Mouse (Mus musculus) frontal cortex, postnatal 10 days (tissue): ENCODE data around the gene Gm49318.

Experiments used
- DNase-seq, 2 experiments: peaks; one replicate each; pipeline ENCODE4 v3.0.0; 2022; ENCODE audit warnings: low spot score in 2 of 2, mixed read lengths in 1 of 2

The Gm49318 gene

DNA sequence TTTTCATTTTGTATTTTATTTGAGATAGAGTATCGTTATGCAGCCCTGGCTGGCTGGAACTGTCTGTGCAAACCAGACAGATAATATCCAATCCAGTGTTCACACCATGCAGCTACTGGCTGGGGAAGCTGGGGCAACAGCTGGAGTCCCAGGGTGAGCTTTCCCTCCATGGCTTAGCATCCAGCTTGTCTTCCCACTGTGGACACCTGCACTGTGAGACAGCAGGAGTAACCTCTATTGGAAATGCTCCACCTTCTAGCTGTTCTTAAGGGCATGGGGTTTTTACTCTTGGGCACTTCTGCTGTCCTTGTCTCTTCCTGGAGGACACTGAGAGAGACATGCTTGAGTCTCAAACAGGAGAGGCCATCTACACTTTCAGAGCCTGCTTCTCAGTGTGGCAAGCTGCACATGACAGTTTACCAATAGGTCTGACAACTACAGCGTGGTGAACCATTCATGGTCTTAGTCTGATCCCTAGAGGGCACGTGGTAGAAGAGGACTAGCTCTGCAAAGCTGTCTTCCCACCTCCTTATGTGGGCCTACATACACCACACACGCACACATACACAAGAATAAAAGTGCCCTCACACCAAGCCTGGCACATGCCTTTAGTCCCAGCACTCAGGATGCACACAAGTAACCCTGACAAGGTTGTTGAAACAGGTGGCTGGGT lies 1.0 kb downstream of the Gm49318 start:
- no peak for DNase-seq

DNA sequence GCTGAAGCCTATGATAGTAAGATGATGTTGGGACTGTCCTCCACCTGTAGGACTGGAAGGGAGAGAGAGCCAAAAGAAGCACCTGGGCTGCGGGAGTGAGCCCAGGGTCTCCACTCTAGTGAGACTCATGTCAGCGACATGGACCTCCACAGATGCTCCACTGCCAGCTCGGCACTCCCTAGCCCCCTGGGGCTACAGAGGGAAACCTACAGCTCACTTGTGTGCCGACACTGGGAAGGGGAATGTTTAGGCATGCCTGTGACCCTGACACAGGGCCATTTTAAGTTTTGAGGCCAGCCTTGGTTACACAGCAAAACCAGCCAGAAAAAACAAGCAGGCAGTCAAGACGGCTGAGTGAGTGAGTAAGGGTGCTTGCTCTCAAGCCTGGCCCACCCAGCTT lies 3.9 kb downstream of the Gm49318 start:
- no peak for DNase-seq

DNA sequence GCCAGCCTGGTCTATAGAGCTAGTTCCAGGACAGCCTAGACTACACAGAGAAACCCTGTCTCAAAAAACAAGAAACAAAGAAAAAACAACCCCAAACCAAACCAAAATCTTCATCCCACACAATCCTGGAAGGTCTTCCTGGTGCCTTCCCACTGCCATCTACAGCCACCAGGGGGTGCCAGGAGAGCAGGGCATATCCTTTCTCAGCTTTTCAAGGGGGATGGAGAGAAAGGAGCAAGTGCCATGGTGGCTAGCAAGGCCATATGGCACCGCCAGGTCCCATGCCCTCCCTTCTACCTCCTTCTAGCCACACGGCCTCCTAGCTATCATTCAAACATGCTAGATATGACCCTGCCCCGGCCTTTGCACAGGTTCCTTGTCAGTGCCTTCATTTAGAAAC lies 4.6 kb downstream of the Gm49318 start:
- DNase-seq = peak in 1 of 2 experiments; percentile 36

DNA sequence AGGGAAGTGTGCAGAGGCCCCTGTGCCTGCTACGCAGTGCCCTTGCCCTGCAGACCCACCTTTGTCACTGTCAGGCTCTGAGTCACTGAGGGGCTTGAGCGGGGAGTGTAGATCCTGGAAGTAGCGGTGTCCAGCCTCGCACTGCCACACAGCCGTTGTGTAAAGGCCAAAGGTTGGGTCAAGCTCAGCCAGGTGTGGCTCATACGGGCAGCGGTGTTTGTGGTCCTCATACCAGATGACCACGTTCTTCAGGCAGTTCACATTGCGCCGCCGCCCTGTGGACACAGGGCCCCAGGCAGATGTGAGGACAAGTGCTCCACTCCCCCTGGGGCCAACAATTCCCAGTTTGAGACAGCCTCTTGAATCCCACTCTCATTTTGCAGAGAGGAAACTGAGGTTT lies 5.4 kb downstream of the Gm49318 start:
- no peak for DNase-seq

DNA sequence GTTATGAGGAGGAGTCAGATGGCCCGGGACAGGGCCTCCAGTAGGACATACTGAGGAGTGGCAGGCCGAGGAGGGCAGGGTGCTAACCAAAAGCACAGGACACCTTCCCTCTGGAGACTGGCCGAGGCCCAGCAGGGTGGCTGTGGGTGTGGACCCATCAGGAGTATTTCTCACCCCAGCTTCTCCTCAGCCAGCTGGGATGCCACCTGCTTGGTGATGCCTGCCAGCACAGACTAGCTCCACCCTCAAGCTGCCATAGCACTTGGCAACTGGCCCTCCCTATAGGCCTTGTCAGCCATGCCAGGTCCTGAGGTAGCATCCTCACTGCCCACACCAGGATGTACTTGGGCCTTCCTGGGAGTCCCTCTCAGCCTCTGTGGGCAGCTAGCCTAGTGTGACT lies 6.7 kb downstream of the Gm49318 start:
- DNase-seq = no peak

GRCm38 (mm10) chr9:22061339-22061738 lies 9.7 kb downstream of the Gm49318 start:
- no peak for DNase-seq

- DNase-seq = peak in 1 of 2 experiments; percentile 46
Measured at GRCm38 (mm10) chr9:22058011-22058424, 13.0 kb downstream of the Gm49318 start.

GRCm38 (mm10) chr9:22057031-22057517 lies 14.0 kb downstream of the Gm49318 start:
- peak in 1 of 2 experiments; percentile 37 for DNase-seq

GRCm38 (mm10) chr9:22056303-22056910 lies 14.7 kb downstream of the Gm49318 start:
- no peak for DNase-seq

DNA sequence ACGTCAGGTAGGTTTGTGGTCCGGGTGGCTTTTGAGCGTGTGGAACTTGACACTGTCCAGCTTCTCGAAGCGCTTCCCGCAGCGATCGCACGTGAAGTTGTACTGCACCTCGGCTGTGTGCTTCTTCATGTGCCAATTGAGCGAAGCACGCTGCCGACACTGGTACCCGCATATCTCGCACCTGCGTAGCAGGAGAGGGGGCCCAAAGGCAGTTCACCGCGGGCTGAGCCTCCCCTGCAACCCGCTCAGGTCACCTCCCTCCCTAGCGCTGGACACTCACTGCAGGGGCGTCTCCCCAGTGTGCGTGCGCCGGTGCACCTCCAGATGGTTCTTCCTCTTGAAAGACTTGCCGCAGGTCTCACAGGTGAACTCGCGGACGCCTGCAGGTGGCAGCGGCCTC lies 15.3 kb downstream of the Gm49318 start:
- DNase-seq = peak in 1 of 2 experiments; percentile 36

DNA sequence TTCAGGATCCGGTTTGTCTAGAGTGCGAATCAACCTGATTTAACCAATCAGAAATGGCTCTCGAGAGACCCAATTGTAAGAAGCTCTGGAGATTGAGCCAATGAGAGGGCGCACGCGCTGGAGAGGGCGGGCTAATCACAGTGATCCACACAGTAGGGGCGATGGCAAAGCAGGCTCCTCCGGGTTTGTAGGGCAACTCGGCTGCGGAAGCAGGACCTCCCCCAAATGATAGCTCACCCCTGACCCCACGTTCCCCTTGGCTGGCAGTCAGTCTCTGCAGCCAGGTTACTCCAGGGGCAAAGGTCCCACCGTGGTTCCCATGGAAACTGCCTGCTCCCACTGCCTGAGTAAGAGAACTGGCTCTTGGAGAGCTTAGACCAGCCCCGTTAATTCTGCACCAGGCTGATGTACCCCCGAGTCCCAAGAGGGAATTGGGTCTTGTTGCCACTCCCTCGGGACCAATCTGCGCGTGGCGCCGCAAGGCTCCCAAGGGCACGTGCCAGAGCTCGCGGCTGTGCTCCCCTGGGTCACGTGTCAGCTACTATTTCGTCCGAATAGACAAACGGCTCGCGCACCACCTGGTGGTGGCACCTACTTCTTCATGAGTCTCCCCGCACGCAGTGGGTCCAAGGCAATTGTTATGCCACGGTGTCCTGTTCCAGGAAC lies 16.5 kb downstream of the Gm49318 start:
- DNase-seq = peak; percentile 76 to 79

DNA sequence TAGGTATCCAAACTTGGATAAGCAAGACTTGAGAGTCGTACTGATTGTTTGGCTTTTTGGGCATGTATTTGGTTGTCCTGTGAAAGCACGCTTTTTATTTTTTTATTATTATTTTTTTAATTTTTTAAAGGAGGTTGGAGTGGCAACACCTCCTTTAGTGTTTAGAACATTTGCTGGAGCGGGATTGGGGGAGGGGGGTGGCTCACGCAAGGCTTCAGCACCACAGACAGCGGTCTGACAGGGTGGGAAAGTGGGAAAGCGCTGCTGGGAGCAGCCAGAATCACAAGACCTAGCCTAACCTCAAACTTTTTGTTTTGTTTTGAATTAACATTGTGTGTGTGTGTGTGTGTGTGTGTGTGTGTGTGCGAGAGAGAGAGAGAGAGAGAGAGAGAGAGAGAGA lies 17.4 kb downstream of the Gm49318 start:
- DNase-seq = no peak

- peak; percentile 66 to 84 for DNase-seq
Measured at GRCm38 (mm10) chr9:22051958-22052254, 19.2 kb downstream of the Gm49318 start, which contains the start of gene Elavl3. TSS of gene Elavl3 (minus strand) at chr9:22052023.

DNA sequence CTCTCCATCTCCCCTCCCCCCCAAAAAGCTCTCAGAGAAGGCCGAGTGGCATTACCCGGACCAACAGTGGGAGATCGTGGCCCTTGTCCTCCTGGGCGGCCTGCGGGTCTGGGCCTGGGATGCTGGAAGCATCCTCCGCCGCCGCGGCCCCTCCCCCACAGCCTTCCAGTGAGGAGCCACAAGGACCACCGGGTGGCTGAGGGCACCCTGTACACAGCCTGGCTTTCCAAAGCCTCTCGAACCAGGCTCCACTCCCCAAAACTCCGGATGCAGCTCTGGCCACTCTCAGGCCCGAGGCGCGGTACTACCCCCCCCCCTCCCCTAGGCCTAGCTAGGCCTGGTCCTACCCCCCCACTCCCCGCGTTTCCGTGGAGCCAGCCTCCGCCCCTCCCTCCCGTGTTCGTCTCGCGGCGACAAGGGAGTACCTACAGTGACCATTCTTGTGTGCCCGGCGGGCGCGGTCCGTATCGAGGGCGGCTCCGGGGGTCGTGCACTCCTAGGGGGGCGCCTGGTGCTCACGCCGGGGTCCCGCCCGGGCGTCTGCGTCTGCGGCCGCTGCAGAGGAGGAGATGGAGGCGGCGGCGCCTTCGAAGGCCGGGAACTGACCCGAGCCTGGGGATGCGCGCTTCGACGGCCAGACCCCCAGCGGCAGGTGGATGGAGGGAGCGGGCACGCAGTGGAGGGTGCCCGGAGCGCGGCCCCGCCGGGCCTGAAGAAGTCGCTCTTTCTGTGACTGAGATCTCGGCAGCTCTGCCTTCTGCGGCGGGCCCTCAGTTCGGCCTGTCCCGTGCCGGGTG lies 19.7 kb downstream of the Gm49318 start:
- peak; percentile 55 to 62 for DNase-seq

- peak; percentile 68 to 69 for DNase-seq
Measured at GRCm38 (mm10) chr9:22050351-22050889, 20.6 kb downstream of the Gm49318 start.

DNA sequence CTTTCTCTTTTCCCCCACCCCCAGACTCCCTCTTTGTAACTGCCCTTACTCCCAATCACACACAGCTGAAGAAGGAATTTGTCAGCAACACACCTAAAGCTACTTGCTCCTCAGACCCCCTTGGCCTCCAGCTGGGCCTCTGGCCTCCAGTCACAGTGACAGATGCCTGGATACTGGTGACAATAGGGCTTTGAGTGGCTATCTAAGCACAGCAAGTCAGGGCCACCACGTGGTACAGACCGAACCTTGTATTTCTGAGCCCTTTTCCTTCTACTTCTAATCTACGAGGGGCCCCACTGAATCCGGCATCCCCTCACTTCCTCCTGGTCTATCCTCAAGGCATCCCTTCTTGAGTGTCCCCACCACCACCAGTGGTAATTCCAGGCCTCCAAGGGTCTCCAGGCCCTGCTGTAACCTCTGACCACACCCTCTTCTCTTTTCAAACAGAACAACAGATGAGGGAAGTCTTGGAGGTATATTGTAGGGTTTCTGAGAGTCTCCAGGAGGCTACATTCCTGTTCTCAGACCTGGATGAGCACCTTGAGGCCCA lies 21.3 kb downstream of the Gm49318 start:
- DNase-seq = no peak

GRCm38 (mm10) chr9:22049315-22049714 lies 21.7 kb downstream of the Gm49318 start:
- no peak for DNase-seq

- no peak for DNase-seq
Measured at GRCm38 (mm10) chr9:22047329-22047728, 23.7 kb downstream of the Gm49318 start.

GRCm38 (mm10) chr9:22041832-22042231 lies 29.2 kb downstream of the Gm49318 start:
- no peak for DNase-seq

DNA sequence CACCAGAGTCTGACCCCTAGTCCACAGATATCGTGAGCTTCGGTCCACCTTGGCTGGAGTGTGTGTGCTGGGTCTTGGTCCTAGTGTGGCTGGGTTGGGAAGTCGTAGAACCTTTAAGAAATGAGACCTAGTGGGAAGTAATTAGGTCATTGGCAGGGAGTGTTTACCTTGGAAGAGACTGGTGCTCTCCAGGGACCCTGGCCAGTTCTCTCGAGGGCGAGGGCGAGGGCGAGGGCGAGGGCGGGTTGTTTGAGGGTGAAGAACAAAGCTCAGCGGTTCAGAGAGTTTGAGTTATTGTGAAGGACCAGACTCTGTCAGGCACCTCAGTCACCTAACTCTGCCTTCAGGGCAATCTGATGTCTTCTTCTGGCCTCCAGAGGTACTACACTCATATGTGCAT lies 33.2 kb downstream of the Gm49318 start:
- DNase-seq = no peak

- DNase-seq = no peak
Measured at GRCm38 (mm10) chr9:22035300-22036044, 35.6 kb downstream of the Gm49318 start.
